In genomic region chrX:130503465-130503860, GRCm38 (mm10) we compare ENCODE assay signal across 19 mouse cellular contexts.
A peak's percentile ranks its signal among the peaks of the same experiment; 100 is the strongest.
DNase-seq lines count a peak whose midpoint lies in the region; ATAC-seq and TF ChIP-seq lines count a peak whose summit lies in the region.
"Had no signal": no experiment of that assay in that cellular context is flagged by ENCODE, and none has a peak within 500 bp of the region (broad histone marks: within the 10 kb centered on the region; RNA-seq: fewer than 3 reads in every experiment).

No protein-coding gene starts in this region.

- H3K9me3 ChIP-seq in forebrain, postnatal 0 days (ENCODE audit: low read length): no peaks in the 10 kb centered on the region
- no peaks in the 10 kb centered on the region for H3K9me3 ChIP-seq in neural tube, embryonic 12.5 days
- H3K9me3 ChIP-seq: embryonic facial prominence, embryonic 12.5 days; heart, embryonic 13.5 days had no signal

- 54% methylated on average over 3 of the region's 3 CpGs for WGBS in forebrain, postnatal 0 days
- whole genome bisulfite sequencing in neural tube, embryonic 12.5 days: 42% methylated on average over 3 of the region's 3 CpGs

- peak overlapping the region; percentile 33; the same call in 1 of the 2 replicates for H3K9ac ChIP-seq in forebrain, postnatal 0 days
- no peak overlapping the region for H3K9ac ChIP-seq in neural tube, embryonic 12.5 days
- H3K9ac ChIP-seq: embryonic facial prominence, embryonic 12.5 days; heart, embryonic 13.5 days had no signal

- H3K4me3 ChIP-seq in cortical plate, adult 2 months (ENCODE audit: insufficient read depth, low read length): 0 out of 2 replicates have a peak overlapping the region, but pooled peaks have one; percentile 7
- peak overlapping the region; percentile 12; the same call in 1 of the 2 replicates for H3K4me3 ChIP-seq in forebrain, postnatal 0 days (ENCODE audit: low read depth, low read length)
- no peak overlapping the region for H3K4me3 ChIP-seq in neural tube, embryonic 12.5 days
- H3K4me3 ChIP-seq: embryonic facial prominence, embryonic 12.5 days; heart, embryonic 13.5 days had no signal

- no peaks in the 10 kb centered on the region for H3K4me1 ChIP-seq in cortical plate, adult 2 months (ENCODE audit: control insufficient read depth, insufficient read depth, low read length)
- no peaks in the 10 kb centered on the region; the same call in 1 of the 2 replicates for H3K4me1 ChIP-seq in forebrain, postnatal 0 days (ENCODE audit: insufficient read depth)
- no peaks in the 10 kb centered on the region; the same call in 1 of the 2 replicates for H3K4me1 ChIP-seq in neural tube, embryonic 12.5 days
- H3K4me1 ChIP-seq: embryonic facial prominence, embryonic 12.5 days; heart, embryonic 13.5 days had no signal

- DNase-seq in layer of hippocampus, adult 9-11 months: peak; percentile 29
- no peak for DNase-seq in layer of hippocampus, adult 18-20 months (ENCODE audit: low spot score in 2 of 2)
- no peak for DNase-seq in forebrain, postnatal 0 days
- no peak for DNase-seq in spleen, adult 12 weeks (ENCODE audit: low spot score)
- no peak for DNase-seq in cerebellum, postnatal 36 days
- DNase-seq: adrenal gland, postnatal 14 days; heart, adult 11 months; heart, postnatal 4 days; lung, adult 2 months; lung, postnatal 36 days; retina, postnatal 1 day; thymus, adult 2 months had no signal

- no peak for TF ChIP-seq CTCF in cortical plate, adult 2 months (IDR thresholded peaks at IDR 0.05; ENCODE audit: extremely low read depth, insufficient read depth, low read length)
- TF ChIP-seq CTCF in forebrain, postnatal 0 days (IDR thresholded peaks at IDR 0.05; ENCODE audit: low read depth): no peak

- H3K27ac ChIP-seq in cortical plate, adult 2 months (ENCODE audit: insufficient read depth, low read length): no peak overlapping the region
- peak overlapping the region; percentile 66; the same call in 1 of the 2 replicates for H3K27ac ChIP-seq in forebrain, postnatal 0 days (ENCODE audit: low read depth, low read length)
- H3K27ac ChIP-seq in neural tube, embryonic 12.5 days: no peak overlapping the region
- H3K27ac ChIP-seq: embryonic facial prominence, embryonic 12.5 days; heart, embryonic 13.5 days had no signal

- H3K4me2 ChIP-seq in forebrain, postnatal 0 days (ENCODE audit: low read depth): peak overlapping the region; percentile 34
- peak overlapping the region; percentile 44 for H3K4me2 ChIP-seq in neural tube, embryonic 12.5 days (replicated peaks)
- H3K4me2 ChIP-seq: embryonic facial prominence, embryonic 12.5 days; heart, embryonic 13.5 days had no signal

- TF ChIP-seq POLR2A in cortical plate, adult 2 months (IDR thresholded peaks at IDR 0.05; ENCODE audit: extremely low read depth, insufficient read depth, low read length): no peak

- peak; percentile 47; the same call in 1 of the 2 replicates for ATAC-seq in forebrain, postnatal 0 days
- ATAC-seq in neural tube, embryonic 12.5 days (ENCODE audit: low FRiP score, low read depth): peak; percentile 38; the same call in 1 of the 2 replicates
- ATAC-seq: activated CD4-positive, CD25-positive, alpha-beta regulatory T cell, adult 4 months; intestine, postnatal 0 days; Patski had no signal

- no peaks in the 10 kb centered on the region for H3K27me3 ChIP-seq in forebrain, postnatal 0 days (ENCODE audit: insufficient read depth, low read length)
- H3K27me3 ChIP-seq in neural tube, embryonic 12.5 days (replicated peaks): no peaks in the 10 kb centered on the region
- H3K27me3 ChIP-seq: embryonic facial prominence, embryonic 12.5 days; heart, embryonic 13.5 days had no signal

- no peaks in the 10 kb centered on the region for H3K36me3 ChIP-seq in forebrain, postnatal 0 days (ENCODE audit: insufficient read depth)
- H3K36me3 ChIP-seq in neural tube, embryonic 12.5 days: no peaks in the 10 kb centered on the region
- H3K36me3 ChIP-seq: embryonic facial prominence, embryonic 12.5 days; heart, embryonic 13.5 days had no signal
